Mouse (Mus musculus): ENCODE measurements around the gene Vmn1r57. TPM values are rescaled to one million over a fixed set of nuclear protein-coding genes. Genes with fewer than 3 reads are reported as not detected.

The Vmn1r57 gene
- not detected for polyA plus RNA-seq (2017; shearing (Covaris generic))

DNA sequence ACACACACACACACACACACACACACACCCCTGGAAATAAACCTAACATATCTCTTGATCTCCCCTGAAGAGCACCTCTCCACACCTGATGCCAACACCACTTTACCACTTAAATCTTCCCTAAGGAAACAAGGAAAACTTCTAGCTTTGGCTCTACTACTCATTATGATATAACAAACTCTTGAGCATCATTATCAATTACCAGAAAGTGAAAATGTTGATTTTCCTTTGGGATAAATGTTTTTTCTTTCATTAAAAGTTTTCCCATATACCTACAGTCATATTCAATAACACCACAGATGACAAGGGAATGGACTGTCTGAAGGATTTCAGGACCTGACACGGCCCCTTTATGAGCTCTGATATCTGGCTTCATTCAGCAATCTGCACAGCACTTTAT is at the start of gene Vmn1r57:
Gene Vmn1r57, plus strand, starts transcription at position 301 of the 400 bp plus-strand sequence.

DNA sequence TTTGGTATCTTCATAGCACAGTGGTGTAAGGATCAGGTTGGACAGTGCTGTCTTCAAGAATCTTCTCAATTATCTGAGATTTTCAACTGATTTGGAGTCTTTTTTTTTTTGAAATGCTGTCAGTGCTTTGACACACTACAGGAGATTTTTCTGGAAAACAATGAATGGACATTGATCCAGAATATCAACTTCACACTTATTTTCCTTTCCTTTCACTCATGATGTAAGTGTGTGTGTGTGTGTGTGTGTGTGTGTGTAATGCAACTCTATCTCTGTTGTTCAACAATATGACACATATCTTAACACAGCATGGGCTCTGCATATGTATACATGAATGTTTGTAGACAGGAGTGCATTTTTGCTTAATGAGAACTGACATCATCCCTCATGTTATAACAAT is 21.6 kb upstream of the Vmn1r57 start, which contains the start of gene Vmn1r56:
Gene Vmn1r56, minus strand, starts transcription at position 101 of the 400 bp plus-strand sequence.

Other genes with a start within 250 kb of the Vmn1r57 start
- gene Sbk3, start 247.3 kb upstream of the Vmn1r57 start, polyA plus RNA-seq (2017; shearing (Covaris generic)): not detected
- 17.6 TPM for gene Zfp579, start 222.3 kb upstream of the Vmn1r57 start, polyA plus RNA-seq (2017; shearing (Covaris generic))
- 36.2 TPM for gene Zfp524, start 204.1 kb upstream of the Vmn1r57 start, polyA plus RNA-seq (2017; shearing (Covaris generic))
- gene Fiz1, start 203.8 kb upstream of the Vmn1r57 start, polyA plus RNA-seq (2017; shearing (Covaris generic)): 45.0 TPM
- 10.5 TPM for gene Gm44973, start 203.0 kb upstream of the Vmn1r57 start, polyA plus RNA-seq (2017; shearing (Covaris generic))
- 12.2 TPM for gene Zfp865, start 198.1 kb upstream of the Vmn1r57 start, polyA plus RNA-seq (2017; shearing (Covaris generic))
- gene Ccdc106, start 197.9 kb upstream of the Vmn1r57 start, polyA plus RNA-seq (2017; shearing (Covaris generic)): not detected
- gene 4632433K11Rik, start 184.4 kb upstream of the Vmn1r57 start, polyA plus RNA-seq (2017; shearing (Covaris generic)): not detected
- 4.6 TPM for gene Zfp784, start 180.0 kb upstream of the Vmn1r57 start, polyA plus RNA-seq (2017; shearing (Covaris generic))
- gene Zfp580, start 167.0 kb upstream of the Vmn1r57 start, polyA plus RNA-seq (2017; shearing (Covaris generic)): 2.0 TPM
- gene U2af2, start 156.3 kb upstream of the Vmn1r57 start, polyA plus RNA-seq (2017; shearing (Covaris generic)): 109 TPM
- gene Epn1, start 138.3 kb upstream of the Vmn1r57 start, polyA plus RNA-seq (2017; shearing (Covaris generic)): 12.8 TPM
- not detected for gene Rfpl4, start 101.5 kb upstream of the Vmn1r57 start, polyA plus RNA-seq (2017; shearing (Covaris generic))
- gene Rasl2-9, start 92.5 kb upstream of the Vmn1r57 start, polyA plus RNA-seq (2017; shearing (Covaris generic)): not detected
- 0.12 TPM for gene Vmn1r55, start 68.8 kb upstream of the Vmn1r57 start, polyA plus RNA-seq (2017; shearing (Covaris generic))
- not detected for gene Vmn1r56, start 21.7 kb upstream of the Vmn1r57 start, polyA plus RNA-seq (2017; shearing (Covaris generic))
- not detected for gene Gm5065, start 132.0 kb downstream of the Vmn1r57 start, polyA plus RNA-seq (2017; shearing (Covaris generic))
- gene Nlrp2, start 132.5 kb downstream of the Vmn1r57 start, polyA plus RNA-seq (2017; shearing (Covaris generic)): not detected
- not detected for gene Vmn1r58, start 194.9 kb downstream of the Vmn1r57 start, polyA plus RNA-seq (2017; shearing (Covaris generic))
- gene Vmn1r59, start 238.3 kb downstream of the Vmn1r57 start, polyA plus RNA-seq (2017; shearing (Covaris generic)): not detected

Measured in inflammation-experienced regulatory T-cells, adult 16 weeks (primary cell).